Mouse (Mus musculus): ENCODE results near the gene Mep1a. TPM values are rescaled to one million over a fixed set of nuclear protein-coding genes. Genes with fewer than 3 reads are reported as not detected.
"Not testable (repeated sequence)": the region's sequence is repeated elsewhere in the genome, so short reads cannot be mapped to it uniquely, and the experiment has no call there.

The Mep1a gene
- total RNA-seq (2021): not detected
- long read RNA-seq, experiment 1: 0 reads
- long read RNA-seq, experiment 2: 0 reads

- DNase-seq: no peak
These were observed at the start of gene Mep1a for GRCm38 (mm10) chr17:43502592-43502991. Mep1a (minus strand) TSS chr17:43502812.

DNA sequence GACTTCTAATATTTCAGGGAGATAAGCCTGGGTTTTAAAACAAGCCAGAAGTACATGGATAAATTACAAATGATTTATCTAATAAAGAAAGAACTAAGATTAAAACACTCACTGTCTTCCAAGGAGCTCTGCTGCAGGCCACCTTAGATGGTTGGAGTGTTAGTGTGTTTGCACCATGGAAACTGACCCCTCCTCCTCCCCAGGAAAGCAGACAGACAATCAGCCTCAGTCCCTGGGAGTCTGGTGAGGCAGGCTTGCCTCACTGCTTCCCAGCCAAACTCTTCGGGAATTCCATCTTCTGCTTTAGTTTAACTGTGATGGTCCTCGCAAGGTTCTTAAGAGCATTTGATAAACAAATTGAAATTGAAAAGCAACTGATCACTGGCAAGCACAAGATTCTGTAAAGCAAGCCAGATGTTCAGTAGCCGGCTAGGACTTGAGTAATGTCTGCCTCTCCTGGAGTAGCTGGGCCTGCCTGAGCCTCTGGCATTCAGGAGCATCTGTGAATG lies 48.6 kb upstream of the Mep1a start:
- no peak for DNase-seq

- no peak for DNase-seq
These were observed 41.4 kb upstream of the Mep1a start for GRCm38 (mm10) chr17:43544040-43544439.

DNA sequence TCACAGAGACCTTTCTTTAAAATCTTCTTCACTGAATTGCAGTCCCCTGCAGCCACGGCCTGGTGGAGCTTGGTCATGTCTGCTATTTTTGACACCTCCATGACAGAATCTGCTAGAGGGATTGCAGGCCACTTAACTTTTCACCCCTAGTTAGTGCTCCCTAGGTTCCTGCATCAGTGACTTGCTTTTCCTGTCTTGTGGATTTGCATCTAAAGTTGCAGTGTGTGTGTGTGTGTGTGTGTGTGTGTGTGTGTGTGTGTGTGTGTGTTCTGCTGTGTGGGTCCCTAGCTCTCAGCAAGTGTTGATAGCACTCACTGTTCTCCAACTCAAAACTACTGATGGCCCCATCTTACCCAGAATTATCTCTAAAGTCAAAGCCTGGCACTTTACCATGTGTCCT lies 40.9 kb upstream of the Mep1a start, which contains the start of gene Ankrd66:
Gene Ankrd66 (minus strand): TSS at position 101 of the 400 bp plus-strand sequence.
- DNase-seq: no peak

- DNase-seq: peak in 1 of 2 experiments; percentile 16
These were observed 36.2 kb upstream of the Mep1a start for GRCm38 (mm10) chr17:43538767-43539166.

GRCm38 (mm10) chr17:43536841-43537240 lies 34.2 kb upstream of the Mep1a start:
- not testable (repeated sequence) for DNase-seq

- DNase-seq: peak; percentile 49 to 62
These were observed 32.0 kb upstream of the Mep1a start for GRCm38 (mm10) chr17:43534362-43535222.

DNA sequence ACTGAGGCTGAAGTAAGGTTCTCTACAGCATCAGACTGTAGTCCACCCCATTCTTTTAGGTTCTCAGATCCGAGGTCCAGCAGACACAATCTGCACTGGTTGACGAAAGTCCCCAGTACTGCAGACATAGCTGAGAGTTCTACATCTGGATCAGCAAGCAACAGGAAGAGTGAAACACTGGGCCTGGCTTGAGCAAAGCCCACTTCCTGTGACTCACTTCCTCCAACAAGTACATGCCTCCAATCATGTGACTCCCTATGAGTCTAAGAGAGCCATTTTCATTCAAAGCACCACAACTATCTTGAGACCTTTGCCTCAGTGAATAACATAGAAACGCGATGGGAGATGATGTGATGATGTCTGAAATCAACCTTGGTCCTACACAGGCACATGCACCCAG lies 28.6 kb upstream of the Mep1a start:
- DNase-seq: no peak

- no peak for DNase-seq
These were observed 27.9 kb upstream of the Mep1a start for GRCm38 (mm10) chr17:43530507-43530906.

DNA sequence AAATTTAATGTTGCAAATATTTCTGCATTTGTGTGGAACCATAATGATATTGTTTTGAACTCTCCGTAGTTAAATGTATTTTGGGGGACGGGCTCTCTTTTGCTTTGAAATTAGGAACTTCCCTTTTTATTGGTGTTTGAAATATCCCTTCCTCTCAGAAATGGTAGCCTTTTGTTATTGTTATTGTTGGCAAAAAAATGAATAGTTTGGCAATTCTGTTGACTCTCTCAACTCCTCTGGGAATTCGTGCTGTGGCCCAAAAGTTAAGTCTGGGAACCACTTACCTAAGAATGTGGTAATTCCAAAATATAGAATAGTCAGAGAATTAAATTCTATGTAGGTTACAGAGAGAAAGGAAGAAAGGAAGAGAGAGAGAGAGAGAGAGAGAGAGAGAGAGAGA lies 17.6 kb upstream of the Mep1a start:
- no peak for DNase-seq

GRCm38 (mm10) chr17:43518644-43519409 lies 16.2 kb upstream of the Mep1a start:
- DNase-seq: peak; percentile 56 to 87

DNA sequence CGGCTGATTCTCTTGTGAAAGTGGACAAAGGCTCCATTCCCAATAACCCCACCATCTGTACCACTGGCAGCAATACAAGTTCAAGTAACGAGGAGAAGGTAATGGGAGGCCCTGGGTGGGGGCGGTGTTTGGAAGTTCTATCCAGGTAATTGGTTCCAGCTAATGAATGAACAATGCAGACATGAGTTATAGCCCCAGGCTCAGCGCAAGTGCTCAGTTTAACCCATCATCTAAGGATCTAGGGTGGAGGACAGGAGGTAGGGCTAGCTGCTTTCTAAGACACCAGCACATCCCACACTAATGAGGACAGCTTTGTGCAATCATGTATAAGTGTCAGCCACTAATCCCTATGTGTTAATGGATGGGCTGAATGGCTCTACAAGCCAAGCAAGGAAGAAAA lies 8.2 kb upstream of the Mep1a start:
- DNase-seq: no peak

GRCm38 (mm10) chr17:43504594-43504934 lies 2.0 kb upstream of the Mep1a start:
- DNase-seq: no peak

DNA sequence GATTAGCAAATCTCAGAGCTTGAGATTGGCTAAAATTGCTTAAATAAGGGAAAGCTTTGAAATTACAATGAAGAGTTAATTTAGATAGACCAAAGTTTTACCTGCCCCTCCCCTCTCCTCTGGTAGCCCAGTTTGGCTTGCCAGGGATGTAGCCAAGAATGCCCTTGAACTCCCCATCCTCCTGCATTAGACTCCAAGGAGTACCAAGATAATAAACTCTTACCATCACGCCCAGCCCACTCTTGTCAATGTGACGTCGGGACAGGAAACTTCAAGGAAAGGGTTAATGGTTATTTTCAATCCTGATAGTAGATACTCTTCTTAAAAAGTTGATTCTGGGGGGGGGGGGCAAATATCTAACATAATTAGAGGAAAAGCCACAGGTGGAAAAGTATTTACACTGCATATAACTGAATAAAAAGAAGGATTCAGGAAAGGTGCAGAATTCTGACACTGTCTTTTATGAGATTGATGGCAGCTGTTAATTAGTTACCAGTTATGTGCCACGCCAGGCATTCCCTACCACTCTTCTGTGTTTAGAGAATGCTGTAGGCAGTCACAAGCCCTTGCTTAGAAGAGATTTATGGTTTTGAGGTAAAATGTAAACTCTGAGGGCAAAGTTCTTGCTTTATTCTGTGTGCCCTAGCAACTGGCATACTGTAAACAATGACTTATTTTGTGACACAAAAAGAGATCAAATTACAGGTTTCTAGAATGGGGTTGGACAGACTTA lies 1.4 kb upstream of the Mep1a start:
- DNase-seq: no peak

GRCm38 (mm10) chr17:43501631-43502030 lies 981 bp downstream of the Mep1a start:
- no peak for DNase-seq

- no peak for DNase-seq
These were observed 1.4 kb downstream of the Mep1a start for GRCm38 (mm10) chr17:43501223-43501622.

DNA sequence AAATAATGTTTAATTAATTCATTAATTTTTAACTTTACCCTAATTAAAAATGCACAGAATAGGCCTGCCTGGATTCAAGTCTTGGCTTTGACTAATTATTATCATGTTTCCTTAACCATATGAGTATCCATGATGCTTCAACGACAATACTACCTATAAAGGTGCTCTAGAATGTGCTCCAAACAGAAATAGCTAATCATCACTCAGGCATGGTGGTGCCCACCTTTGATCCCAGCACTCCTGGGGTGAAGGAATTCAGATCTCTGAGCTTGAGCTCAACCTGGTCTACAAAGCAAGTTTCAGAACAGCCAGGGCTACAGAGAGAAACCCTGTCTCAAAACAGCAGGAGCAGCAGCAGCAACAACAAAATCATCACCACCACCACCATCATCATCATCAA lies 2.1 kb downstream of the Mep1a start:
- DNase-seq: no peak

DNA sequence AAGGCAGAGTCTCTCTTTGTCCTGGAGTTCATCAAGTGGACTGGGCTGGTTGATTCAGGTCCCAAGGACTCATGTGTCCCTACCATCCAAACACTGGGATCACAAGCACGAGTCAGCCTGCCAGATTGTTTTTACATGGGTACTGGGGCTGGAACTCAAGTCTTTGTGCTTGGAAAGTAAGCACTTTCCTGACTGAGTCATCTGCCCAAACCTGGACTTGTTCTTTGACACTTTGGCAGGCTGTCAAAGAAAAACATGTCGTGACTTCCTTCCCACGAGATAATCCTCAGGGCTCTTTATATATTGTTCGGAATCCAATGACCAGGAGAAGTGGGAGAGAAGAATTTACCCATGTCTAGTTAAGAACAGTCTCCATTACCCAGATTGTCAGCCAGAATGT lies 5.1 kb downstream of the Mep1a start:
- DNase-seq: no peak

GRCm38 (mm10) chr17:43495502-43495901 lies 7.1 kb downstream of the Mep1a start:
- DNase-seq: no peak

- DNase-seq: not testable (repeated sequence)
These were observed 12.2 kb downstream of the Mep1a start for GRCm38 (mm10) chr17:43490371-43490770.

DNA sequence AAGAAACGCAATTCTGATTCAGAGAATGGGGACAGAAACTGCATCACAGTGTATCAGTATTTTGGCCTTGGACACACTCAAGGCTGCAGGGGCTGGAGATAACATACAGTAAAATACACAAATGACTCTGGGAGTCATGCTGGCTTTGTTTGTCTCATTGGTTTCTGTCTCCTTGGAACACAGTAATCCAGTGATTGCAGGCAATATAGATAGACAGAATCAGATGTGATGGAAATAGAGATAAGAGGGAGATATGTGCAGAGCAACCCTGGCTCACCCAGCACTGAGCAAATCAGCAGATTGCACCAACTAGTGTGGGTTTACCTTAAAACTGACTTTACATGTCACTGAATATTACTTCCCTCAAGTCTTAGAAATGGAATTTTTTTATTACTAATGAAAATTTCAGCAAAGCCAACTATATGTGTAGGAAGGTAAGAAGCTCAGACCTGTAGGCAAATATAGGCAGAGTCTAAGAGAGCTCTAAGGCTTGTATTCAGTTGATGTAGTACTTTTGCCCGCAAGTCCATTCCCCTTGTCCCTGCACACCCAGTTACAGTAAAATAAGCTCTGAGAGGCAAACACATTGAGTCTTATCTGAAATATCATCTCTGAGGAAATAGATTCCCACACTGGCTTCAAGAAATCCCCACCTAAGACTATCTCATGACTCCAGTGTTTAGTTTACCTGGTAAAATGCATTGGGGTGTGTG lies 14.0 kb downstream of the Mep1a start:
- DNase-seq: no peak

- no peak for DNase-seq
These were observed 16.6 kb downstream of the Mep1a start for GRCm38 (mm10) chr17:43485982-43486381.

Data from heart, adult 18-20 months (tissue).